Mouse (Mus musculus) heart, embryonic 16.5 days (tissue): ENCODE results near the gene Ly6c2. TPM values are rescaled to one million over a fixed set of nuclear protein-coding genes. Genes with fewer than 3 reads are reported as not detected.
"Not testable (repeated sequence)": the region's sequence is repeated elsewhere in the genome, so short reads cannot be mapped to it uniquely, and the experiment has no call there.

Source experiments
- ATAC-seq: fragments of 200-750 bp; cut with Nextera tagmentation; replicated peaks from 2 replicates; pipeline ENCODE4 v1.8.0; 2017; ENCODE audit warnings: moderate number of reproducible peaks; ENCODE audit not compliant: insufficient read depth, low FRiP score; ENCODE audit errors: extremely low read depth
- H3K27ac ChIP-seq: fragments of 300-500 bp; sonication (generic); 2 replicates; pipeline ENCODE4 v1.5.1; 2014; ENCODE audit warnings: mild to moderate bottlenecking, low read length, control low read depth, moderate library complexity
- H3K27me3 ChIP-seq: fragments of 300-500 bp; sonication (generic); 2 replicates; pipeline ENCODE4 v1.6.1; 2014; ENCODE audit warnings: low read length, mixed read lengths; ENCODE audit not compliant: control insufficient read depth, insufficient read depth
- H3K36me3 ChIP-seq: fragments of 300-500 bp; sonication (generic); 2 replicates; pipeline ENCODE4 v1.6.1; 2014; ENCODE audit not compliant: control insufficient read depth, insufficient read depth
- H3K4me1 ChIP-seq: fragments of 300-500 bp; sonication (generic); 2 replicates; pipeline ENCODE4 v1.6.1; 2014; ENCODE audit warnings: low read length, mixed read lengths; ENCODE audit not compliant: control insufficient read depth, insufficient read depth
- H3K4me2 ChIP-seq: fragments of 300-500 bp; sonication (generic); 2 replicates; pipeline ENCODE4 v1.6.1; 2014; ENCODE audit warnings: low read depth, mild to moderate bottlenecking, control low read depth, low read length
- H3K4me3 ChIP-seq: fragments of 300-500 bp; sonication (generic); 2 replicates; pipeline ENCODE4 v1.5.1; 2014; ENCODE audit warnings: mild to moderate bottlenecking, control low read depth, low read length
- H3K9ac ChIP-seq: fragments of 300-500 bp; sonication (generic); 2 replicates; pipeline ENCODE4 v1.6.1; 2014; ENCODE audit warnings: low read length, control low read depth
- H3K9me3 ChIP-seq: fragments of 300-500 bp; sonication (generic); replicated peaks from 2 replicates; pipeline ENCODE4 v1.6.1; 2016; ENCODE audit warnings: low read length; ENCODE audit not compliant: control insufficient read depth
- WGBS: fragments of 180-500 bp; shearing (Covaris S2); extraction: QIAGEN DNeasy Blood & Tissue Kit; methylation state at CpG from one replicate; pipeline ENCODE4 v1.1.7; 2014; 5-methylcytosine and 5-hydroxymethylcytosine counted together
- polyA plus RNA-seq: library from polyadenylated mRNA; unstranded; fragments of >200 nt; fragmentation: Nextera tagmentation; extraction: Ambion mirVana; gene quantifications from 2 replicates; pipeline ENCODE4 v1.2.1, GENCODE M21; 2015

Ly6c2 gene
- polyA plus RNA-seq, 1 experiment from 2014 or later: 2.9 TPM

DNA sequence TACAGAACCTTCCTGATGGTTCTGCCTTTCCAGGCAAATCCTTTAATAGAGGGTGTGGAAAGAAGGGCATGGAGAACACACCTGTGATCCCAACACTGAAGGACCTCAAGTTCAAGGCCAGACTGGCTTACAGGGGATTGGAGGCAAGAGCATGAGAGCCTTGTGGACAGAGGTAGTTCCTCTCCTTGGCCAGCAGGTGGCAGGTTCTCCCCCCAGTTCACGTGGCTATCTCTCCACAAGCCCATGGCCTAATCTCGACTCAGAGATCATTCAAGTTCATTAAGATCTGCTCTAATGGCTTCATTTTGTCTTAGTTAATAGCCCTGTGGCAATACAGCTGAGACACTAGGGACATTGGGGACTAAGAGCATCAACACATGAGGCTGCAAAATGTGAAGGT is 8.3 kb upstream of the Ly6c2 start:
- H3K36me3 ChIP-seq: no peaks in the 10 kb centered on the region
- no peak for ATAC-seq
- no peak overlapping the region for H3K27ac ChIP-seq
- H3K9me3 ChIP-seq: no peaks in the 10 kb centered on the region
- H3K4me3 ChIP-seq: no peak overlapping the region
- WGBS: 7% methylated on average over 2 of the region's 2 CpGs
- no peaks in the 10 kb centered on the region for H3K27me3 ChIP-seq
- H3K4me1 ChIP-seq: no peaks in the 10 kb centered on the region
- no peak overlapping the region for H3K9ac ChIP-seq
- H3K4me2 ChIP-seq: no peak overlapping the region

- H3K36me3 ChIP-seq, H3K4me2 ChIP-seq, H3K27ac ChIP-seq, H3K27me3 ChIP-seq, H3K9ac ChIP-seq, ATAC-seq, H3K9me3 ChIP-seq, H3K4me3 ChIP-seq, H3K4me1 ChIP-seq: not testable (repeated sequence)
- 21% methylated on average over 5 of the region's 7 CpGs for WGBS
Observed at GRCm38 (mm10) chr15:75118742-75119141, 7.0 kb upstream of the Ly6c2 start.

- not testable (repeated sequence) for H3K9me3 ChIP-seq, H3K9ac ChIP-seq, H3K4me3 ChIP-seq, H3K36me3 ChIP-seq, H3K27ac ChIP-seq, H3K4me1 ChIP-seq, H3K27me3 ChIP-seq, ATAC-seq, H3K4me2 ChIP-seq
- WGBS: 84% methylated on average over 5 of the region's 5 CpGs
Observed at GRCm38 (mm10) chr15:75117481-75117880, 5.7 kb upstream of the Ly6c2 start.

DNA sequence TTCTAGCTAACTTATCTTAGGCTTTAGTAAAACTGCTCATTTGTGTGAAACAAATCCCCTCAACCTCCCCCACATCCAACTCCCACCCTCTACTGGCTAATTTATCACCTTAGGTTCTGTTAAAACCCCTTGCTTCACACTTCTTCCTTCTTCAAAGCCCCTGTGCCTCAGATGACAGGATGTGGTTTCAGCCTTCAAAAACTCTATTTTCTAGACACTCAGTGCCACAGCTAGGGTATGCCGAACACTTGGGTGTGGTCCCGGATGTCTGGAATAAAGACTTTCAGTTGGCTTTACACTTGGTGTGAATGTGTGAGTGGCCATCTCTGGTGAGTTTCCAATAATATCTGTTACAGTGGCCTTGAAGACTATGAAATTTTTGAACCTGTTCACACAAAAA is 4.8 kb upstream of the Ly6c2 start:
- H3K36me3 ChIP-seq: no peaks in the 10 kb centered on the region
- no peaks in the 10 kb centered on the region for H3K9me3 ChIP-seq
- no peak overlapping the region for H3K27ac ChIP-seq
- H3K9ac ChIP-seq: no peak overlapping the region
- no peaks in the 10 kb centered on the region for H3K4me1 ChIP-seq
- H3K4me3 ChIP-seq: no peak overlapping the region
- WGBS: 79% methylated on average over 2 of the region's 2 CpGs
- no peak for ATAC-seq
- H3K27me3 ChIP-seq: no peaks in the 10 kb centered on the region
- no peak overlapping the region for H3K4me2 ChIP-seq

- H3K9ac ChIP-seq, H3K4me3 ChIP-seq, H3K9me3 ChIP-seq, H3K4me1 ChIP-seq, ATAC-seq, H3K27ac ChIP-seq, H3K36me3 ChIP-seq, H3K27me3 ChIP-seq, H3K4me2 ChIP-seq: not testable (repeated sequence)
- WGBS: 59% methylated on average over 2 of the region's 5 CpGs
Observed at GRCm38 (mm10) chr15:75110424-75110823, 1.3 kb downstream of the Ly6c2 start.

DNA sequence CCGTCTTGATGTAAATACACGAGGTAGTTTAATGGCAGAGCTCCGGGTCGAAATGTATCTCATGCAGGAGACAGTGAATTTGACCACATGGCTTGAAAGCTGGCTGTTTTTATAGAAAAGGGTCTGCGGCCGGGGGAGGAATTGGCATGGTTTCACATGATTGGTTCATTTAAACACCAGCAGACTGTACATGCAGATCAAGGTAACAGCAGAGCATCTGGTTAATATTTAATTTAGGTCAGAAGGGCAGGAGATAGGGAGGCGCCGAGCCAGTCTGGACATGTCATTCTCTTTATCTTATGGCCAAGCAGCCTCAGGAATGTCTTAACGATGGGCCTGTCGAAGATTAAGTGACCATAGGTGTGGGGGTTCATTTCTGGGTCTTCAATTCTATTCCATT is 12.5 kb downstream of the Ly6c2 start:
- WGBS: 78% methylated on average over 10 of the region's 10 CpGs
- no peak overlapping the region for H3K27ac ChIP-seq
- H3K4me1 ChIP-seq: no peaks in the 10 kb centered on the region
- no peak overlapping the region for H3K4me3 ChIP-seq
- no peak overlapping the region for H3K4me2 ChIP-seq
- H3K9ac ChIP-seq: no peak overlapping the region
- ATAC-seq: no peak
- H3K36me3 ChIP-seq: no peaks in the 10 kb centered on the region
- no peaks in the 10 kb centered on the region for H3K27me3 ChIP-seq
- H3K9me3 ChIP-seq: no peaks in the 10 kb centered on the region

- not testable (repeated sequence) for ATAC-seq, H3K4me2 ChIP-seq
- WGBS: 13% methylated on average over 2 of the region's 2 CpGs
Observed at GRCm38 (mm10) chr15:75088041-75088440, 23.7 kb downstream of the Ly6c2 start.

DNA sequence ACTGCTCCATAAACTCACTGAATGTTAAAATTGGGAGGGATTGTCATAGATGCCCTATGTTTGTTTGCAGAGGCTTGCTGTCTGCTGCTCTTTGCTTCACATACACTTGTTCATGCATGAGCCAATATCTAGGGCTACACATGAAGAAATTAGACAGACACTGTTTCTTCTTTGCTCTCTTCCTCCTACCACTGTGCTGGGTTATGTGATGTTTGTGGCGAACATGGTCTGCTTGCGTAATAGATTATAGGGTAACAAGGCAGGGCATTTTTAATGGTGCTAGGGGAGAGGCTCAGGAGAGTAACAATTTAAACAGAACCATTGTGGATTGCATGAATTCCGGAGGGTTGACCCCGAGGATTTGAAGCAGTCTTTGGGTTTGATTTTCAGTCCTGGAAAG is 41.8 kb downstream of the Ly6c2 start:
- Histone ChIP-seq H3K36me3 (no peaks in the 10 kb centered on the region), H3K4me2 (no peak overlapping the region), H3K27me3 (no peaks in the 10 kb centered on the region), H3K27ac (no peak overlapping the region), H3K9ac (no peak overlapping the region), H3K9me3 (no peaks in the 10 kb centered on the region), H3K4me3 (no peak overlapping the region), H3K4me1 (no peaks in the 10 kb centered on the region)
- ATAC-seq: no peak
- WGBS: 79% methylated on average over 4 of the region's 4 CpGs

More at GRCm38 (mm10) chr15:75088041-75088440, 23.7 kb downstream of the Ly6c2 start:
- not testable (repeated sequence) for H3K36me3 ChIP-seq, H3K4me3 ChIP-seq, H3K9ac ChIP-seq, H3K27ac ChIP-seq, H3K9me3 ChIP-seq, H3K4me1 ChIP-seq, H3K27me3 ChIP-seq

DNA sequence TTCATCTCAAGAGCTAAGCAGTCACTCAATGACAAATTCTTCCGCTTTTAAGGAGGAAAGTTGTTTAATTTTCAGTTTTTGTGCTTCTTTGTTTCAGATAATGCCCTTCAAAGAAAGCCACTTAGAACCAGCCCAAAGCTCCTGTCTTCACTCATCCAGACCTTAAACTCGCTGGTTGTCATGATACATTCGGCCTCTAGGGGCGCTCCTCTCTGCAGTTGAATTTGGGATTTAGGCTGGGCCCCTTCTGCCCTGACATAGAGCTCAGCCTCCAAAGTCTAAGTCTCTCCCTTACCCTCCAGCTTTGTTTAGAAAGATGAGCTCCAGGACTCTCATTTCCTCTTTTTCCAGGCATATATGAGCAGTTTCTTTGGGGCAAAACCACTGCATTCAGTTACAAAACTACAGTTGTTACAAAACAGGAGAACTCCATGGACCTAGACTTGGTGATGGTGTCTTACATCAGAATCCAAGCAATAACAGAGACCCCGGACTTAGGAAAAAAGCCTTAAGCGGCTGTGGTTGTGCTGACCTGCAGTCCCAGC is 49.7 kb downstream of the Ly6c2 start:
- not testable (repeated sequence) for H3K4me3 ChIP-seq, H3K9ac ChIP-seq, H3K9me3 ChIP-seq, H3K27me3 ChIP-seq, H3K36me3 ChIP-seq, H3K4me1 ChIP-seq, H3K27ac ChIP-seq, ATAC-seq, H3K4me2 ChIP-seq
- WGBS: 21% methylated on average over 6 of the region's 6 CpGs

DNA sequence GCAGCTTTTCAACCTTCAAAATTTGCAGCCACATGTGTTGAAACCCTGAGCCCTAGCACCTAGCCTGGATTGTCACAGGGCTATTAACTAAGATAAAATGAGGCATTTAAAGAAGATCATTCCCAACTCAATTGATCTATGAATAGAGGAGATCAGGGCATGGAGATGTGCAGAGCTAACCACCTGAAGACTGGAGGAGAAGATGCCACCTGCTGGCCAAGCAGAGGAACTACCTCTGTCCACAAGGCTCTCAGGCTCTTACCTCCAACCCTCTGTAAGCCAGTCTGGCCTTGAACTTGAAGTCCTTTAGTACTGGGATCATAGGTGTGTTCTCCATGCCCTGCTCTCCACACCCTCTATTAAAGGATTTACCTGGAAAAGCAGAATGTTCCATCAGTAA is 51.3 kb downstream of the Ly6c2 start:
- Histone ChIP-seq H3K27me3 (no peaks in the 10 kb centered on the region), H3K9ac (no peak overlapping the region), H3K9me3 (no peaks in the 10 kb centered on the region), H3K36me3 (no peaks in the 10 kb centered on the region), H3K4me1 (no peaks in the 10 kb centered on the region), H3K4me2 (no peak overlapping the region), H3K4me3 (no peak overlapping the region), H3K27ac (no peak overlapping the region)
- no peak for ATAC-seq
